Mouse (Mus musculus) heart, adult 18-20 months (tissue): ENCODE results near the gene Zkscan17. TPM values are rescaled to one million over a fixed set of nuclear protein-coding genes. Genes with fewer than 3 reads are reported as not detected.

Experiments used
- DNase-seq, 2 experiments: peaks; one replicate each; pipeline ENCODE4 v3.0.0; 2021 to 2022; ENCODE audit warnings: mixed read lengths in 1 of 2
- total RNA-seq, 2 experiments: library from RNA; stranded (reverse); gene quantifications; 2 replicates each; pipeline ENCODE4 v1.2.3; 2021

The Zkscan17 gene
- total RNA-seq, 2 experiments from 2014 or later, result 12.5 to 14.2 TPM

GRCm38 (mm10) chr11:59519741-59520495 lies 6.6 kb downstream of the Zkscan17 start:
- DNase-seq, result no peak

- DNase-seq, result peak; percentile 26 to 48
Measured at GRCm38 (mm10) chr11:59518226-59518625, 8.3 kb downstream of the Zkscan17 start.

GRCm38 (mm10) chr11:59517441-59517840 lies 9.1 kb downstream of the Zkscan17 start:
- DNase-seq, result no peak

GRCm38 (mm10) chr11:59514789-59515188 lies 11.8 kb downstream of the Zkscan17 start:
- no peak for DNase-seq

- DNase-seq, result peak; percentile 33 to 34
Measured at GRCm38 (mm10) chr11:59514381-59514780, 12.2 kb downstream of the Zkscan17 start.

GRCm38 (mm10) chr11:59513556-59513955 lies 13.0 kb downstream of the Zkscan17 start:
- no peak for DNase-seq

- DNase-seq, result no peak
Measured at GRCm38 (mm10) chr11:59512733-59513132, 13.8 kb downstream of the Zkscan17 start.

- DNase-seq, result no peak
Measured at GRCm38 (mm10) chr11:59511558-59511957, 15.0 kb downstream of the Zkscan17 start.

GRCm38 (mm10) chr11:59506713-59507074 lies 19.9 kb downstream of the Zkscan17 start:
- DNase-seq, result no peak

- DNase-seq, result peak; percentile 93 to 95
Measured at GRCm38 (mm10) chr11:59505839-59506712, 20.5 kb downstream of the Zkscan17 start.

GRCm38 (mm10) chr11:59505351-59505838 lies 21.2 kb downstream of the Zkscan17 start:
- peak in 1 of 2 experiments; percentile 56 for DNase-seq

GRCm38 (mm10) chr11:59501978-59502700 lies 24.4 kb downstream of the Zkscan17 start:
- no peak for DNase-seq

- DNase-seq, result no peak
Measured at GRCm38 (mm10) chr11:59497747-59498146, 28.8 kb downstream of the Zkscan17 start.

- DNase-seq, result no peak
Measured at GRCm38 (mm10) chr11:59496672-59497310, 29.8 kb downstream of the Zkscan17 start.

GRCm38 (mm10) chr11:59486222-59486621 lies 40.3 kb downstream of the Zkscan17 start:
- DNase-seq, result no peak

- peak in 1 of 2 experiments; percentile 22 for DNase-seq
Measured at GRCm38 (mm10) chr11:59485641-59486040, 40.9 kb downstream of the Zkscan17 start.

- peak; percentile 53 to 77 for DNase-seq
Measured at GRCm38 (mm10) chr11:59483212-59483611, 43.3 kb downstream of the Zkscan17 start.

- DNase-seq, result no peak
Measured at GRCm38 (mm10) chr11:59477240-59477639, 49.3 kb downstream of the Zkscan17 start.

- peak; percentile 89 to 92 for DNase-seq
Measured at GRCm38 (mm10) chr11:59472326-59472677, 54.2 kb downstream of the Zkscan17 start, which contains the start of gene Zfp867. Gene Zfp867, minus strand, starts transcription at chr11:59472474.

GRCm38 (mm10) chr11:59471413-59472325 lies 54.9 kb downstream of the Zkscan17 start:
- peak in 1 of 2 experiments; percentile 36 for DNase-seq

- no peak for DNase-seq
Measured at GRCm38 (mm10) chr11:59460459-59460858, 66.1 kb downstream of the Zkscan17 start.
